Mouse (Mus musculus): ENCODE results near the gene Phactr1. TPM values are rescaled to one million over a fixed set of nuclear protein-coding genes. Genes with fewer than 3 reads are reported as not detected.

The Phactr1 gene
- polyA plus RNA-seq, 1 experiment from 2014 or later: 0.72 TPM

- H3K4me1 ChIP-seq (ENCODE audit: insufficient read depth): no peaks in the 10 kb centered on the region
- no peak overlapping the region for H3K4me3 ChIP-seq (ENCODE audit: low read depth, low read length)
- no peak overlapping the region for H3K9ac ChIP-seq (replicated peaks)
- 45% methylated on average over 2 of the region's 2 CpGs for WGBS (ENCODE audit: insufficient replicate concordance)
- H3K27me3 ChIP-seq (ENCODE audit: insufficient read depth, low read length): no peaks in the 10 kb centered on the region
- no peak overlapping the region for H3K27ac ChIP-seq (ENCODE audit: low read depth)
- H3K4me2 ChIP-seq (ENCODE audit: low read depth, low read length): no peak overlapping the region
- no peaks in the 10 kb centered on the region for H3K9me3 ChIP-seq (ENCODE audit: low read length)
- no peak for ATAC-seq
- no peaks in the 10 kb centered on the region for H3K36me3 ChIP-seq (replicated peaks; ENCODE audit: insufficient read depth, low read length)
- no peak for DNase-seq
- TF ChIP-seq CTCF (IDR thresholded peaks at IDR 0.05; ENCODE audit: low read depth) (no peak), EP300 (IDR thresholded peaks at IDR 0.05; ENCODE audit: low read depth) (no peak)
Measured at GRCm38 (mm10) chr13:42774040-42774439, 93.6 kb downstream of the Phactr1 start.

GRCm38 (mm10) chr13:42782151-42782550 is 101.7 kb downstream of the Phactr1 start:
- DNase-seq: no peak
- no peaks in the 10 kb centered on the region for H3K36me3 ChIP-seq (replicated peaks; ENCODE audit: insufficient read depth, low read length)
- no peak overlapping the region for H3K9ac ChIP-seq (replicated peaks)
- H3K4me1 ChIP-seq (ENCODE audit: insufficient read depth): no peaks in the 10 kb centered on the region
- H3K4me2 ChIP-seq (ENCODE audit: low read depth, low read length): no peak overlapping the region
- no peak for TF ChIP-seq CTCF (IDR thresholded peaks at IDR 0.05; ENCODE audit: low read depth)
- no peak for TF ChIP-seq EP300 (IDR thresholded peaks at IDR 0.05; ENCODE audit: low read depth)
- no peak overlapping the region for H3K27ac ChIP-seq (ENCODE audit: low read depth)
- 81% methylated on average over 13 of the region's 13 CpGs for WGBS (ENCODE audit: insufficient replicate concordance)
- H3K27me3 ChIP-seq (ENCODE audit: insufficient read depth, low read length): no peaks in the 10 kb centered on the region
- H3K4me3 ChIP-seq (ENCODE audit: low read depth, low read length): no peak overlapping the region
- no peaks in the 10 kb centered on the region for H3K9me3 ChIP-seq (ENCODE audit: low read length)
- no peak for ATAC-seq

GRCm38 (mm10) chr13:42789221-42789620 is 108.8 kb downstream of the Phactr1 start:
- H3K36me3 ChIP-seq (replicated peaks; ENCODE audit: insufficient read depth, low read length): no peaks in the 10 kb centered on the region
- no peak overlapping the region for H3K4me2 ChIP-seq (ENCODE audit: low read depth, low read length)
- H3K4me1 ChIP-seq (ENCODE audit: insufficient read depth): no peaks in the 10 kb centered on the region
- DNase-seq (no peak), ATAC-seq (no peak)
- H3K27me3 ChIP-seq (ENCODE audit: insufficient read depth, low read length): no peaks in the 10 kb centered on the region
- no peak overlapping the region for H3K27ac ChIP-seq (ENCODE audit: low read depth)
- 82% methylated on average over 13 of the region's 13 CpGs for WGBS (ENCODE audit: insufficient replicate concordance)
- no peaks in the 10 kb centered on the region for H3K9me3 ChIP-seq (ENCODE audit: low read length)
- no peak overlapping the region for H3K4me3 ChIP-seq (ENCODE audit: low read depth, low read length)
- H3K9ac ChIP-seq (replicated peaks): no peak overlapping the region
- TF ChIP-seq EP300 (IDR thresholded peaks at IDR 0.05; ENCODE audit: low read depth) (no peak), CTCF (IDR thresholded peaks at IDR 0.05; ENCODE audit: low read depth) (0 out of 2 replicates have a peak, but pooled peaks have one; percentile 12)

- H3K4me1 ChIP-seq (ENCODE audit: insufficient read depth): no peaks in the 10 kb centered on the region
- no peaks in the 10 kb centered on the region for H3K36me3 ChIP-seq (replicated peaks; ENCODE audit: insufficient read depth, low read length)
- no peaks in the 10 kb centered on the region for H3K27me3 ChIP-seq (ENCODE audit: insufficient read depth, low read length)
- H3K9ac ChIP-seq (replicated peaks): no peak overlapping the region
- H3K4me3 ChIP-seq (ENCODE audit: low read depth, low read length): no peak overlapping the region
- ATAC-seq (no peak), DNase-seq (no peak)
- no peaks in the 10 kb centered on the region for H3K9me3 ChIP-seq (ENCODE audit: low read length)
- TF ChIP-seq EP300 (IDR thresholded peaks at IDR 0.05; ENCODE audit: low read depth) (no peak), CTCF (IDR thresholded peaks at IDR 0.05; ENCODE audit: low read depth) (peak; percentile 77)
- 20% methylated on average over 8 of the region's 8 CpGs for WGBS (ENCODE audit: insufficient replicate concordance)
- H3K4me2 ChIP-seq (ENCODE audit: low read depth, low read length): no peak overlapping the region
- no peak overlapping the region for H3K27ac ChIP-seq (ENCODE audit: low read depth)
Measured at GRCm38 (mm10) chr13:42792279-42792678, 111.9 kb downstream of the Phactr1 start.

- Histone ChIP-seq H3K27me3 (ENCODE audit: insufficient read depth, low read length) (no peaks in the 10 kb centered on the region), H3K4me2 (ENCODE audit: low read depth, low read length) (no peak overlapping the region), H3K4me1 (ENCODE audit: insufficient read depth) (no peaks in the 10 kb centered on the region), H3K4me3 (ENCODE audit: low read depth, low read length) (no peak overlapping the region), H3K36me3 (replicated peaks; ENCODE audit: insufficient read depth, low read length) (no peaks in the 10 kb centered on the region), H3K27ac (ENCODE audit: low read depth) (no peak overlapping the region), H3K9me3 (ENCODE audit: low read length) (no peaks in the 10 kb centered on the region), H3K9ac (replicated peaks) (no peak overlapping the region)
- TF ChIP-seq CTCF (IDR thresholded peaks at IDR 0.05; ENCODE audit: low read depth) (no peak), EP300 (IDR thresholded peaks at IDR 0.05; ENCODE audit: low read depth) (no peak)
- ATAC-seq (no peak), DNase-seq (no peak)
- 75% methylated on average over 6 of the region's 6 CpGs for WGBS (ENCODE audit: insufficient replicate concordance)
Measured at GRCm38 (mm10) chr13:42800523-42800922, 120.1 kb downstream of the Phactr1 start.

- H3K4me3 ChIP-seq (ENCODE audit: low read depth, low read length): no peak overlapping the region
- no peak for TF ChIP-seq CTCF (IDR thresholded peaks at IDR 0.05; ENCODE audit: low read depth)
- TF ChIP-seq EP300 (IDR thresholded peaks at IDR 0.05; ENCODE audit: low read depth): no peak
- H3K36me3 ChIP-seq (replicated peaks; ENCODE audit: insufficient read depth, low read length): no peaks in the 10 kb centered on the region
- no peak overlapping the region for H3K27ac ChIP-seq (ENCODE audit: low read depth)
- 53% methylated on average over 9 of the region's 9 CpGs for WGBS (ENCODE audit: insufficient replicate concordance)
- H3K9me3 ChIP-seq (ENCODE audit: low read length): no peaks in the 10 kb centered on the region
- H3K4me1 ChIP-seq (ENCODE audit: insufficient read depth): no peaks in the 10 kb centered on the region
- no peak overlapping the region for H3K9ac ChIP-seq (replicated peaks)
- H3K4me2 ChIP-seq (ENCODE audit: low read depth, low read length): no peak overlapping the region
- no peaks in the 10 kb centered on the region for H3K27me3 ChIP-seq (ENCODE audit: insufficient read depth, low read length)
- no peak for ATAC-seq
- DNase-seq: no peak
Measured at GRCm38 (mm10) chr13:42804314-42804713, 123.9 kb downstream of the Phactr1 start.

- Histone ChIP-seq H3K9ac (replicated peaks) (no peak overlapping the region), H3K27me3 (ENCODE audit: insufficient read depth, low read length) (no peaks in the 10 kb centered on the region), H3K27ac (ENCODE audit: low read depth) (no peak overlapping the region), H3K36me3 (replicated peaks; ENCODE audit: insufficient read depth, low read length) (no peaks in the 10 kb centered on the region), H3K9me3 (ENCODE audit: low read length) (no peaks in the 10 kb centered on the region), H3K4me1 (ENCODE audit: insufficient read depth) (no peaks in the 10 kb centered on the region), H3K4me3 (ENCODE audit: low read depth, low read length) (no peak overlapping the region), H3K4me2 (ENCODE audit: low read depth, low read length) (no peak overlapping the region)
- WGBS (ENCODE audit: insufficient replicate concordance): 27% methylated on average over 7 of the region's 7 CpGs
- DNase-seq: no peak
- TF ChIP-seq CTCF (IDR thresholded peaks at IDR 0.05; ENCODE audit: low read depth) (no peak), EP300 (IDR thresholded peaks at IDR 0.05; ENCODE audit: low read depth) (no peak)
- ATAC-seq: no peak
Measured at GRCm38 (mm10) chr13:42812762-42813161, 132.3 kb downstream of the Phactr1 start.
